Mouse (Mus musculus) myocyte (in vitro differentiated cells): ENCODE measurements around the gene Stk31. TPM values are rescaled to one million over a fixed set of nuclear protein-coding genes. Genes with fewer than 3 reads are reported as not detected.

Experiments used
- polyA plus RNA-seq: library from polyadenylated mRNA; unstranded; fragments of >200 nt; fragmentation: generic; extraction: Trizol; gene quantifications from one replicate; pipeline ENCODE4 v1.2.1, GENCODE M21; 2012; ENCODE audit warnings: missing spikeins

Stk31 gene
- polyA plus RNA-seq, 1 experiment, result not detected

Other genes with a start within 250 kb of the Stk31 start
- 0.26 TPM for gene Igf2bp3, start 180.6 kb upstream of the Stk31 start, polyA plus RNA-seq
- gene Tra2a, start 131.6 kb upstream of the Stk31 start, polyA plus RNA-seq, result 26.5 TPM
- 2.7 TPM for gene Ccdc126, start 76.3 kb upstream of the Stk31 start, polyA plus RNA-seq
- 0.85 TPM for gene Fam221a, start 27.9 kb upstream of the Stk31 start, polyA plus RNA-seq